In genomic region chr19:24192946-24193345, GRCm38 (mm10) we compare ENCODE assay signal across 21 mouse cellular contexts.
DNase-seq lines count a peak whose midpoint lies in the region; ATAC-seq lines count a peak whose summit lies in the region.
"Had no signal": no experiment of that assay in that cellular context is flagged by ENCODE, and none has a peak within 500 bp of the region (broad histone marks: within the 10 kb centered on the region; RNA-seq: fewer than 3 reads in every experiment).

No protein-coding gene starts in this region.

- DNase-seq in frontal cortex, postnatal 10 days (ENCODE audit: low spot score in 2 of 2): no peak
- peak; percentile 25 for DNase-seq in right cerebral cortex, adult 18-20 months
- no peak for DNase-seq in right cerebral cortex, postnatal 14 days
- no peak for DNase-seq in lung, adult 18-20 months
- DNase-seq: adrenal gland, adult 8-10 months; adrenal gland, postnatal 14 days; adrenal gland, postnatal 36 days; B cell, adult 2 months; cerebellum, adult 11 months; cerebellum, adult 18-20 months; cerebellum, adult 8-10 months; cerebellum, adult 9-11 months; cerebellum, postnatal 14 days; cerebellum, postnatal 36 days; embryo, embryonic 11 days had no signal

- peak; percentile 91 for ATAC-seq in frontal cortex, adult (ENCODE audit: low TSS enrichment)
- ATAC-seq: activated CD4-positive, CD25-positive, alpha-beta regulatory T cell, adult 4 months; CD4-positive, CD25-positive, alpha-beta regulatory T cell, adult 4 months; forebrain, embryonic 14.5 days; forebrain, embryonic 16.5 days; Patski had no signal
